Mouse (Mus musculus) thymus, postnatal 25 days (tissue): ENCODE results near the gene Vmn1r188.
"Not testable (repeated sequence)": the region's sequence is repeated elsewhere in the genome, so short reads cannot be mapped to it uniquely, and the experiment has no call there.

ENCODE experiments used
- DNase-seq: peaks from one replicate; pipeline ENCODE4 v3.0.0; 2022

Gene Vmn1r188

GRCm38 (mm10) chr13:22084140-22084539 is at the start of gene Vmn1r188:
Vmn1r188 (plus strand) TSS chr13:22084440.
- DNase-seq, result not testable (repeated sequence)

- no peak for DNase-seq
These were observed 49.6 kb upstream of the Vmn1r188 start for GRCm38 (mm10) chr13:22034443-22035266.

- peak; percentile 86 for DNase-seq
These were observed 48.7 kb upstream of the Vmn1r188 start, which contains the start of the genes Hist1h2ah and Hist1h2bk for GRCm38 (mm10) chr13:22035267-22036148. Hist1h2ah (minus strand) TSS chr13:22035568. Hist1h2bk (plus strand) TSS chr13:22035870.

GRCm38 (mm10) chr13:22036149-22036956 is 47.9 kb upstream of the Vmn1r188 start:
- peak; percentile 41 for DNase-seq

- no peak for DNase-seq
These were observed 47.3 kb upstream of the Vmn1r188 start for GRCm38 (mm10) chr13:22036986-22037385.

- DNase-seq, result no peak
These were observed 46.8 kb upstream of the Vmn1r188 start for GRCm38 (mm10) chr13:22037415-22037814.

- DNase-seq, result no peak
These were observed 44.9 kb upstream of the Vmn1r188 start for GRCm38 (mm10) chr13:22039364-22039763.

- no peak for DNase-seq
These were observed 44.2 kb upstream of the Vmn1r188 start for GRCm38 (mm10) chr13:22039951-22040463.

- DNase-seq, result no peak
These were observed 43.6 kb upstream of the Vmn1r188 start for GRCm38 (mm10) chr13:22040464-22041141.

- peak; percentile 99 for DNase-seq
These were observed 43.1 kb upstream of the Vmn1r188 start, which contains the start of gene Hist1h4i for GRCm38 (mm10) chr13:22041142-22041536. Hist1h4i (minus strand) TSS chr13:22041362.

- no peak for DNase-seq
These were observed 42.3 kb upstream of the Vmn1r188 start for GRCm38 (mm10) chr13:22041651-22042567.

- peak; percentile 88 for DNase-seq
These were observed 41.4 kb upstream of the Vmn1r188 start, which contains the start of the genes Hist1h2ag and Hist1h2bj for GRCm38 (mm10) chr13:22042568-22043502. Hist1h2ag (minus strand) TSS chr13:22042944. Hist1h2bj (plus strand) TSS chr13:22043214.

GRCm38 (mm10) chr13:22043503-22044431 is 40.5 kb upstream of the Vmn1r188 start:
- DNase-seq, result no peak

GRCm38 (mm10) chr13:22044432-22045155 is 39.6 kb upstream of the Vmn1r188 start:
- no peak for DNase-seq

- no peak for DNase-seq
These were observed 38.9 kb upstream of the Vmn1r188 start for GRCm38 (mm10) chr13:22045311-22045710.

GRCm38 (mm10) chr13:22049041-22049440 is 35.2 kb upstream of the Vmn1r188 start:
- DNase-seq, result no peak

GRCm38 (mm10) chr13:22049737-22050440 is 34.4 kb upstream of the Vmn1r188 start:
- peak; percentile 64 for DNase-seq
